Mouse (Mus musculus) intestine, postnatal 0 days (tissue): Measurements from ENCODE around the gene Acyp2. TPM values are rescaled to one million over a fixed set of nuclear protein-coding genes. Genes with fewer than 3 reads are reported as not detected.

Source experiments
- ATAC-seq: fragments of 200-750 bp; cut with Nextera tagmentation; 2 replicates; pipeline ENCODE4 v1.8.0; 2017; ENCODE audit warnings: mild to moderate bottlenecking, moderate TSS enrichment, moderate library complexity
- H3K27ac ChIP-seq: fragments of 300-500 bp; sonication (generic); 2 replicates; pipeline ENCODE4 v1.5.1; 2014; ENCODE audit warnings: mild to moderate bottlenecking, low read depth, low read length, moderate library complexity
- H3K27me3 ChIP-seq: fragments of 300-500 bp; sonication (generic); replicated peaks from 2 replicates; pipeline ENCODE4 v1.6.1; 2014; ENCODE audit warnings: low read length, mixed read lengths; ENCODE audit not compliant: control insufficient read depth, insufficient read depth
- H3K36me3 ChIP-seq: fragments of 300-500 bp; sonication (generic); 2 replicates; pipeline ENCODE4 v1.6.1; 2014; ENCODE audit warnings: mild to moderate bottlenecking, moderate library complexity; ENCODE audit not compliant: control insufficient read depth, insufficient read depth
- H3K4me1 ChIP-seq: fragments of 300-500 bp; sonication (generic); replicated peaks from 2 replicates; pipeline ENCODE4 v1.6.1; 2014; ENCODE audit warnings: antibody characterized with exemption, low read length, mixed read lengths; ENCODE audit not compliant: control insufficient read depth, insufficient read depth
- H3K4me2 ChIP-seq: fragments of 300-500 bp; sonication (generic); replicated peaks from 2 replicates; pipeline ENCODE4 v1.6.1; 2014; ENCODE audit warnings: low read depth, mild to moderate bottlenecking, moderate library complexity
- H3K4me3 ChIP-seq: fragments of 300-500 bp; sonication (generic); 2 replicates; pipeline ENCODE4 v1.5.1; 2014; ENCODE audit warnings: low read depth, low read length
- H3K9ac ChIP-seq: fragments of 300-500 bp; sonication (generic); 2 replicates; pipeline ENCODE4 v1.6.1; 2014; ENCODE audit warnings: mild to moderate bottlenecking, low read depth, low read length
- H3K9me3 ChIP-seq: fragments of 300-500 bp; sonication (generic); 2 replicates; pipeline ENCODE4 v1.6.1; 2016; ENCODE audit warnings: mixed run types; ENCODE audit not compliant: control insufficient read depth
- CTCF ChIP-seq: sonication (generic); IDR thresholded peaks from 2 replicates; pipeline ENCODE4 v1.5.1; 2016; ENCODE audit warnings: low read depth, mild to moderate bottlenecking, control low read depth, antibody characterized with exemption, moderate library complexity
- WGBS: fragments of 180-500 bp; shearing (Covaris S2); extraction: QIAGEN DNeasy Blood & Tissue Kit; methylation state at CpG from one replicate; pipeline ENCODE4 v1.1.7; 2014; 5-methylcytosine and 5-hydroxymethylcytosine counted together
- polyA plus RNA-seq: library from polyadenylated mRNA; unstranded; fragments of >200 nt; fragmentation: Nextera tagmentation; extraction: Ambion mirVana; gene quantifications from 2 replicates; pipeline ENCODE4 v1.2.1, GENCODE M21; 2015

Gene Acyp2
- polyA plus RNA-seq, 1 experiment from 2014 or later = 17.3 TPM

- ATAC-seq = no peak
- no peak for TF ChIP-seq CTCF
- no peaks in the 10 kb centered on the region for H3K36me3 ChIP-seq
- H3K9ac ChIP-seq = no peak overlapping the region
- no peak overlapping the region for H3K27ac ChIP-seq
- no peak overlapping the region for H3K4me2 ChIP-seq
- H3K27me3 ChIP-seq = no peaks in the 10 kb centered on the region
- WGBS = 79% methylated on average over 4 of the region's 4 CpGs
- H3K4me3 ChIP-seq = no peak overlapping the region
- H3K9me3 ChIP-seq = no peaks in the 10 kb centered on the region
- no peaks in the 10 kb centered on the region for H3K4me1 ChIP-seq
Measured at GRCm38 (mm10) chr11:30618235-30618634, 31.2 kb downstream of the Acyp2 start.

- ATAC-seq = no peak
- no peak for TF ChIP-seq CTCF
- Histone ChIP-seq H3K27me3 (no peaks in the 10 kb centered on the region), H3K4me1 (no peaks in the 10 kb centered on the region), H3K4me3 (no peak overlapping the region), H3K27ac (no peak overlapping the region), H3K4me2 (no peak overlapping the region), H3K9ac (no peak overlapping the region), H3K36me3 (no peaks in the 10 kb centered on the region), H3K9me3 (no peaks in the 10 kb centered on the region)
- WGBS = 26% methylated on average over 2 of the region's 2 CpGs
Measured at GRCm38 (mm10) chr11:30617571-30618097, 31.8 kb downstream of the Acyp2 start.

DNA sequence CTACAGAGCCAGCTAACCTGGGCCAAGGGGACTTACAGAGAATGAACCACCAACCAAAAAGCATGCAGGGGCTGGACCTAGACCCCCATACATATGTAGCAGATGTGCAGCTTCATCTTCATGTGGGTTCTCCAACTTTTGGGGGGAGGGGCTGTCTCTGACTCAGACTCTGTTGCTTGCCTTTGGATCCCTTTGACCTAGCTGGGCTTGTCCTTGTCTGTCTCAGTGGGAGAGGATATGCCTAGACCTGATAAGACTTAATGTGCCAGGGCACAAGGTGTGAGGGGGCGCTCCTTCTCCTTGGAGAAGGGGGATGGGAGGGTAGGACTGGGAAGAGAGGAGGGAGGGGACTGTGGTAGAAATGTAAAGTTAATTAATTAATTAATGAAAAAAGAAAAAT lies 33.4 kb downstream of the Acyp2 start:
- Histone ChIP-seq H3K36me3 (no peaks in the 10 kb centered on the region), H3K4me3 (no peak overlapping the region), H3K4me2 (no peak overlapping the region), H3K27ac (no peak overlapping the region), H3K9me3 (no peaks in the 10 kb centered on the region), H3K9ac (no peak overlapping the region), H3K27me3 (no peaks in the 10 kb centered on the region), H3K4me1 (no peaks in the 10 kb centered on the region)
- ATAC-seq = no peak
- 83% methylated on average over 1 of the region's 1 CpGs for WGBS
- no peak for TF ChIP-seq CTCF

- Histone ChIP-seq H3K9ac (no peak overlapping the region), H3K36me3 (no peaks in the 10 kb centered on the region), H3K27me3 (no peaks in the 10 kb centered on the region), H3K27ac (no peak overlapping the region), H3K9me3 (no peaks in the 10 kb centered on the region), H3K4me1 (no peaks in the 10 kb centered on the region), H3K4me3 (no peak overlapping the region), H3K4me2 (no peak overlapping the region)
- no peak for TF ChIP-seq CTCF
- WGBS = 85% methylated on average over 1 of the region's 1 CpGs
- ATAC-seq = no peak
Measured at GRCm38 (mm10) chr11:30613916-30614546, 35.4 kb downstream of the Acyp2 start.

DNA sequence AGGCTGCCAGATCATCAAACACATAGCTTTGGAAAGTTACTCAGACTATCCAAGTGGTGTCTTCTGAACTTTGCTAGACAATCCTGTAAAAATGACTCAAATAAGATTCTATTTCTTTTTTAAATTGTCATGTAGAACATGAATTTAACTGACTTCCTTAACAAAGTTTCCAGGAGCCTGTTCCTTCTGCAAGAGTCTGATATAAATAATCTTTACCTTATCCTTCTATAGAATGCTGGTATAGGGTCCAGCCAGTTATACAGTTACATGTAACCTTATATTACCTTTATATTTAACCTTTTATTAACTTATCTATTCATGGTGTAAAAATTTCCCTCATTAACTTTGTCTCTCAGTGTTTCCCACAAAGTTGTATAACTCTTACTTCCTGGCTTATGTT lies 36.7 kb downstream of the Acyp2 start:
- H3K27me3 ChIP-seq = no peaks in the 10 kb centered on the region
- H3K9ac ChIP-seq = no peak overlapping the region
- no peaks in the 10 kb centered on the region for H3K4me1 ChIP-seq
- ATAC-seq = no peak
- no peaks in the 10 kb centered on the region for H3K36me3 ChIP-seq
- no peak overlapping the region for H3K4me3 ChIP-seq
- H3K4me2 ChIP-seq = no peak overlapping the region
- H3K27ac ChIP-seq = no peak overlapping the region
- no peak for TF ChIP-seq CTCF
- H3K9me3 ChIP-seq = no peaks in the 10 kb centered on the region

DNA sequence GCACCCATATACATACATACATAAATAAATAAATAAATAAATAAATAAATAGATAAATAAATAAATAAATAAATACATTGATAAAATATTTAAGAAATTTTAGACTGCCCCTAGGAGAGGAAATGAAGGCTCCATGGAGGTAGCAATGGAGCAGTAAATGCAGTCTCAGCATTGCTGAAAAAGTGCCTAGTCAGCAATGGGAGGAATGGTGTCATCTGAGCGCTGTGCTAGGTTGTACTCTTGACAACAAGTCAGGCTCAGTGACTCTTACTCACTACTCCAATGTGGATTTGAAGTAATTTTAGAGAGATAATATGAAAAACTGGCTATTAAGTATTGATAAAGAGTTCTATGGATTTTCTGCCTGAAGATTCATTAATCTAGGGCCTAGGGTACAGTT lies 40.1 kb downstream of the Acyp2 start:
- Histone ChIP-seq H3K9me3 (no peaks in the 10 kb centered on the region), H3K27me3 (no peaks in the 10 kb centered on the region), H3K9ac (no peak overlapping the region), H3K36me3 (no peaks in the 10 kb centered on the region), H3K4me2 (no peak overlapping the region), H3K4me3 (no peak overlapping the region), H3K27ac (no peak overlapping the region), H3K4me1 (no peaks in the 10 kb centered on the region)
- no peak for TF ChIP-seq CTCF
- 98% methylated on average over 1 of the region's 1 CpGs for WGBS
- ATAC-seq = no peak
